Mouse (Mus musculus) gastrocnemius, postnatal 14 days (tissue): ENCODE measurements around the gene Ap1g2. TPM values are rescaled to one million over a fixed set of nuclear protein-coding genes. Genes with fewer than 3 reads are reported as not detected.

Source experiments
- DNase-seq: peaks from one replicate; pipeline ENCODE4 v3.0.0; 2021; ENCODE audit warnings: mixed read lengths
- intact Hi-C: fragments of 180-260 bp; cut with DNase I; formaldehyde crosslinking; loops from one replicate; pipeline ENCODE4 v1.15.1; 2025; ENCODE audit warnings: low total_unique reads
- total RNA-seq, 2 experiments: library from RNA; stranded (reverse); gene quantifications; 2 replicates each; pipeline ENCODE4 v1.2.3; 2021

The Ap1g2 gene
- total RNA-seq, 2 experiments from 2014 or later: 4.1 to 7.0 TPM

- intact Hi-C loops: no loop called here
- peak; percentile 67 for DNase-seq
Measured at GRCm38 (mm10) chr14:55114759-55115701, 8.6 kb upstream of the Ap1g2 start.

GRCm38 (mm10) chr14:55113975-55114645 is 7.7 kb upstream of the Ap1g2 start:
- no peak for DNase-seq
- intact Hi-C loops: no loop called here

GRCm38 (mm10) chr14:55113351-55113974 is 7.1 kb upstream of the Ap1g2 start:
- DNase-seq: no peak
- intact Hi-C loops: no loop called here

- DNase-seq: no peak
- intact Hi-C loops: no loop called here
Measured at GRCm38 (mm10) chr14:55111720-55112119, 5.3 kb upstream of the Ap1g2 start.

- intact Hi-C loops: no loop called here
- no peak for DNase-seq
Measured at GRCm38 (mm10) chr14:55110076-55110475, 3.7 kb upstream of the Ap1g2 start.

GRCm38 (mm10) chr14:55109048-55109873 is 2.9 kb upstream of the Ap1g2 start:
- DNase-seq: no peak
- intact Hi-C loops: no loop called here

GRCm38 (mm10) chr14:55108202-55108870 is 1.9 kb upstream of the Ap1g2 start:
- intact Hi-C loops: no loop called here

GRCm38 (mm10) chr14:55106990-55107389 is 597 bp upstream of the Ap1g2 start:
- intact Hi-C loops: no loop called here
- DNase-seq: no peak

More at GRCm38 (mm10) chr14:55108202-55108870, 1.9 kb upstream of the Ap1g2 start:
- DNase-seq: no peak

GRCm38 (mm10) chr14:55105386-55105785 is 1.0 kb downstream of the Ap1g2 start:
- intact Hi-C loops: no loop called here

GRCm38 (mm10) chr14:55104365-55104764 is 2.0 kb downstream of the Ap1g2 start:
- intact Hi-C loops: loop anchor here (5.0 kb wide), 1 partner anchor 77 kb away; no protein-coding TSS in a partner anchor
- no peak for DNase-seq

More at GRCm38 (mm10) chr14:55105386-55105785, 1.0 kb downstream of the Ap1g2 start:
- no peak for DNase-seq

GRCm38 (mm10) chr14:55102253-55102785 is 4.1 kb downstream of the Ap1g2 start:
- no peak for DNase-seq
- intact Hi-C loops: loop anchor here (5.0 kb wide), 1 partner anchor 75 kb away; no protein-coding TSS in a partner anchor

GRCm38 (mm10) chr14:55101592-55101991 is 4.8 kb downstream of the Ap1g2 start:
- intact Hi-C loops: loop anchor here (5.0 kb wide), 1 partner anchor 74 kb away; no protein-coding TSS in a partner anchor

GRCm38 (mm10) chr14:55098067-55098466 is 8.3 kb downstream of the Ap1g2 start:
- intact Hi-C loops: no loop called here
- no peak for DNase-seq

More at GRCm38 (mm10) chr14:55101592-55101991, 4.8 kb downstream of the Ap1g2 start:
- DNase-seq: peak; percentile 39

GRCm38 (mm10) chr14:55097646-55098045 is 8.7 kb downstream of the Ap1g2 start:
- intact Hi-C loops: no loop called here
- DNase-seq: no peak

- DNase-seq: no peak
- intact Hi-C loops: no loop called here
Measured at GRCm38 (mm10) chr14:55096573-55097087, 9.8 kb downstream of the Ap1g2 start.

GRCm38 (mm10) chr14:55095671-55096070 is 10.7 kb downstream of the Ap1g2 start:
- intact Hi-C loops: no loop called here
- DNase-seq: no peak

- DNase-seq: no peak
- intact Hi-C loops: no loop called here
Measured at GRCm38 (mm10) chr14:55095263-55095662, 11.1 kb downstream of the Ap1g2 start.

- intact Hi-C loops: no loop called here
- DNase-seq: peak; percentile 78
Measured at GRCm38 (mm10) chr14:55094704-55095231, 11.6 kb downstream of the Ap1g2 start, which contains the start of gene Thtpa. TSS of gene Thtpa (plus strand) at chr14:55094784.
